Mouse (Mus musculus): ENCODE measurements around the gene Cdk8. TPM values are rescaled to one million over a fixed set of nuclear protein-coding genes. Genes with fewer than 3 reads are reported as not detected.

Cdk8 gene
- total RNA-seq, 2 experiments from 2014 or later: 43.0 to 78.1 TPM

DNA sequence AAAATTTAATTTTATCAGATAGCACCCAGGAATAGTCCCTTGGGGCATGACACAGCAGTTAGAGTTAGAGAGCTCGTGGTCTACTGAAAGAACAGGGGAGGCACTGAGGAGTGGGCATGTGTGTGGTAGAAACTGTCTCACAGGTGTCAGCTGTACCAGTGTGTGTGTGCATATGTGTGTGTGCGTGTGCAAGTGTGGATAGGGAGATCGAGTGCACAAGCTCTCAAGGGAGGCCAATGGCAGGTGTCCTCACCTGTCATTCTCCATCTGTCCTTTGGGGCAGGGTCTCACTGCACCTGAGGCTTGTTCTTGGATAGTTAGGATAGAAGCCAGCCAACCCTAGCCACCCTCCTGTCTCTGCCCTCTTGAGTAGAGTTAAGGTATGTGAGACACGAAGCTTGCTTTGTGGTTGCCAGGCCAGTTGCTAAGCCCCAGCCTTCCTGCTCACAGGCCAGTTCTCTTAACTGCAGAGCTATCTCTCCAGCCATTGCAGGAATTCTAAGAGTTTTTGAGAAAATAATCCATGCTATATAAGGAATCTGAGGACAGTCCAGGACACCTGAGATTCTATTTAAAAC lies 50.3 kb downstream of the Cdk8 start:
- DNase-seq: no peak

DNA sequence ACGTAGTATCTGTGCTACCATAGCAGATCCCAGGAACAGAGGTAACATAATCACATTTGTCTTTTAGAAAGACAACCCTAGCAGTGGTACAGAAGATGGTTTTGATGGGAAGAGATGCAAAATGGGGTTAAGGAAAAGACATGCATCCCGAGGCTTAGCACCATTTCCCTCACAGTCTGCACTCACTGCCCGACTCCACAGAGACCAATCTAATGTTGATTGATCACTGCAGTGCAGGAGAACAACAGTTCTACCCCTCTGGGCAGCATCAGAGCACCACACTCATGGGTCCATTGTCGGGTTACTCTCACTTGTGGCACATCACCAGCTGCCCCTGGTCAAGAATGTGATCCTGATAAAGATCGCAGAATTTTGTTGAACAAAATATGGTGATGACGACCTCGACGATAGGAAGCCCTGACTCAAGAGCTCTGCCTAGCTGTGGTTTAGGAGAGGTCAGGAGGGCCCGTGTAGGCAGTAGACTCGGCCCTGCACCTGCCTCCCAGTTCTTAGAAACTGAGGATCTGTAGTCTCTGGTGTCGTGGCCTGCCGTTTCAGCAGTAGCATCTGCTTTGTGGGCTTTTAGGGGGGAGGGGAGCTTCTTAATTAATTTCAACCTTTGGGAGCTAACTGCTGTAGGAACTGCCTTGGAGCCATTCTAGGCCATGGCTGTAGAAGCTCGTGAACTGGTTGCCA lies 51.0 kb downstream of the Cdk8 start:
- no peak for DNase-seq

DNA sequence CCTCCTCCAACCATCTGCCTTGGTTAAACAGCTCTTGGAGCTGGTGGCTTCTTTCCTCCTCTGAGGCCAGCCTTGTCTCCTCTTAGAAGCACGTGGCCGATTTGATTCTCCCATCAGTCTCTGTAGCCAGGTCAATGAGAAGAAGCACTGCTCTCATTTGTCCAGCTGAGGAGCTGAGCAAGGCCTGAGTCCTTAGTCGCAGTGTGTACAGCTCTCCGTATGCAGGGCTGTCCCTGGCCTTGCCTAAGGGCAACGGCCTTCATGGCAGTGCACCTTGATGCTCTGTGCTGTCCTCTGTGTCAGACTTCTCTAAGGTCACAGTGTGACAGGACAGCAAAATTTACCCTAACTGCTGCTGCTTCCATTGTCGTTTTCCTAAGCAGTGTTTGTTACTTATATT lies 52.9 kb downstream of the Cdk8 start:
- DNase-seq: peak; percentile 41 to 48

DNA sequence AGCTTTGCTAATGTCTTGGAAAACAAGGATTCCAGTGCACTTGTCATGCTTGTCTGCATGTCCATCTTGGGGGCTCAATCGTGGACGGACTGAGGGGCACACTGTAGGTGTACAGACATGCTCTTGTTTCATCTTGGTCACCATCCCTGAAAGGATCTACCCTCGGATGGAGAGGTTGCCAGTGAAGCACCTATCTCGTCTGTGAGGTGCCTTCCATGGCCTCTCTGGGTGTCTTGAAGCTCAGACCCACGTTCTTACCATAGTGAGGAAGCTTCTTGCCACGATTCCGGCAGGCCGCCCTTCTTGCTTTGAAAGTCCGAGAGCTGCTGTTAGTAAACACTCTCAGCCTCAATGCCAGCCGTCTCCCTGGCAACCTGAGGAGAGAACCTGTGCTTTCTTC lies 56.4 kb downstream of the Cdk8 start:
- no peak for DNase-seq

DNA sequence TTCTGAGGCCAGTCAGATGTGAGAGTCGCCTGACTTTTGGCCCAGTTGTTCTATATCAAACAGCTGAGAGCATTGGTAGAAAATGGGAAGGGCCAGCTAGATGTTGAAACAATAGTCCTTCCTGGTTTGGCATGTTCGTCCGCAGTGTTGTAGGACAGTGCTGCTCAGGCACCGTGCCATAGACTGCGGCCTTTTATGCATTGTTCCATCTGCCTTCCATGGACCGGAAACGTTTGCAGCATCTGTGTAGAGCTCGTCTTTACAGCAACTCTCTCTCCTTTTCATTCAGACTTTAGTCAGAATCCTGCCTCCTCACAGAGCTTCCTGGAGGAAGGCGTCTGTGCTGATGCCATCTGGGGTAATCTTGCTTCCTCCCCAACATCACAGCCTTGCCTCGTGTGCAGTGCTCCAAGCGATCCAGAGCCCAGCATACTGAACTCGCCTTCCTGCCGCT lies 57.0 kb downstream of the Cdk8 start:
- DNase-seq: no peak

DNA sequence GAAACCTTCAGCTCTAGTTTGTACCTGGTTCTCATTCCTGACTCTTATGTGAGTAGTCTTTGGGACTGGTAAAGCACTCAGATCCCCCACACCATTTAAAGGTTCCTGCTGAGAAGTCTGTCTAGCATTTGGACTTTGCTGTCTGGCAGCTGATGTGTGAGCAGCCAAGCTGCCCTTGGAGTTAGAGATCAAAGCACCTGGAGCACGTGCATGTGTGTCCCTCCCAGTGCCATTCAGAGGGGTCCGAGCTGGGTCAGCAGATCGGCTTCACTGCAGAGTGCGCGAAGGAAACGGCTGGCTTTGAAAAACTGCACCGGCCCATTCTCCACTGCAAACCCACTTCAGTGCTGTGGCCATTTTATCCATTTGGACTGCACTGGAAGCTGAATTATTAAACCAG lies 58.9 kb downstream of the Cdk8 start:
- DNase-seq: no peak

DNA sequence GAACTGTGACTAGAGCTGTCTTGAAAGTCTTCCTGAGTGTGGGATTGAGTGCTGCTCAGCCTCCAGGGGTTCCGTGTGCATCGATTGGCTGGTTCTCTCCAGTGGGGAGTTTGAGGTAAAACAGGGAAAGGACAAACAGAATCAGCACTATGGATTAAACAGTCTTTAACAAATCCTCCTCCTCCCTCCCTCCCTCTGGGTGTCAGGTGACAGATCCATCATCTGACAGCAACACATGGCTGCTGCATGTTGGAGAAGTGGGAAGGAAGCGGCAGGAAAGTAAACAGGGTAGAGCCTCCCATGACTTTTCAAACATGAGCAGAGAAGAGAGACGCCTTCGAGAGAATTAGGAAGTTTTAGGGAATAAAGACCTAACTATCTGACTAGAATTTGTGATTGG lies 59.4 kb downstream of the Cdk8 start:
- no peak for DNase-seq

DNA sequence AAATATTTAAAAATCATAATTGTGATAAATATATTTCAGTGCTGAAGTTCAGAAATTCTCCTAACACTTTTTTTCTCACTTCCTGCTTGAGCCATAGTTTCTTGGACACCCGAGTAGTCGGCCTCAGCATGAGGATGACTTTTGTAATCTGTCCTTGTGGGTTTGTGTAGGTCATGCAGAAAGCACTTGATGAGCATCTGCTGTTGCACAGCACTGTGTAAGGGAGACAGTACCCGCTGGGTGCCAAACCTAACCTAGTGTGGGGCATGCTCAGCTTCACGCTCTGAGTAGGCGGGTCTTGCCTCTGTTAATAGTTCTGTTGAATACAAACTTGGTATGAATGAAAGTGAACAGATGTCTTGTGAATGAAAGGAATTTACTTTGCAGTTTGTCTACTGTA lies 60.5 kb downstream of the Cdk8 start:
- DNase-seq: peak in 1 of 2 experiments; percentile 34

DNA sequence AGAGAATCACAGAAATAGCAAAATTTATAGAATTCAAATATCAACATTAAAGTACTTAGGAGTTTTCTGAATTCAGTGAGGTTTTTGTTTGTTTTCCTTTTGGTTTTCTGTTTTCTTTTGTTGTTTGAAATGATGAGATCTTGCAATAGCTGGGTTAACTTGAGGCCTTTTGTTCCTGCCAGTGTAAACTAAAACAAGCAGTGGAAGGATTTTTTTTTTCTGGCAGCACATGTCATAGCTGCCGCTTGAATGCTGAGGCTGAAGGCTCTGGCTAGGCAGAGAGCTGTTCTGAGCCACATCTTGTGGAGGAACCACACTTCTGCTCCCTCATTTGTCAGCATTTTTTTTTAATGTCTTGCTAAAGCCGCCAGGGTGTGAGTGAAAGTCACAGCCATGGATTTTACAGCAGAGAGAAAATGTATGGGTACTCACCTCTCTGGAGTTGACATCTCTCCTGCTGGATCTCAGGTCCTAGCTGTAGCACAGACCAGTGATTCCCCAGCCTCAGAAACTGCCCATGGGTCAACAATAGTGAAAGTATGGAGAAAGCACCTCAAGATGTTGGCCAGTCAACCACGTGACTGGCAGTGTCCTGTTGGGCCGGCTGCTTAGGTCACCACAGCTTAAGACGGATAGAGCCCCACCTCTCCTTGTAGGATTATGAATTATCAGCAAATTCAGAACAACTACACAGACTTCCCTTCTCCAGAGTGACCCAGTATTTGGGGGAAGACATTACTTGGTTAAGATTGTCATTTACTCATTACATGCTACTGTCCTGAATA lies 62.1 kb downstream of the Cdk8 start:
- no peak for DNase-seq

DNA sequence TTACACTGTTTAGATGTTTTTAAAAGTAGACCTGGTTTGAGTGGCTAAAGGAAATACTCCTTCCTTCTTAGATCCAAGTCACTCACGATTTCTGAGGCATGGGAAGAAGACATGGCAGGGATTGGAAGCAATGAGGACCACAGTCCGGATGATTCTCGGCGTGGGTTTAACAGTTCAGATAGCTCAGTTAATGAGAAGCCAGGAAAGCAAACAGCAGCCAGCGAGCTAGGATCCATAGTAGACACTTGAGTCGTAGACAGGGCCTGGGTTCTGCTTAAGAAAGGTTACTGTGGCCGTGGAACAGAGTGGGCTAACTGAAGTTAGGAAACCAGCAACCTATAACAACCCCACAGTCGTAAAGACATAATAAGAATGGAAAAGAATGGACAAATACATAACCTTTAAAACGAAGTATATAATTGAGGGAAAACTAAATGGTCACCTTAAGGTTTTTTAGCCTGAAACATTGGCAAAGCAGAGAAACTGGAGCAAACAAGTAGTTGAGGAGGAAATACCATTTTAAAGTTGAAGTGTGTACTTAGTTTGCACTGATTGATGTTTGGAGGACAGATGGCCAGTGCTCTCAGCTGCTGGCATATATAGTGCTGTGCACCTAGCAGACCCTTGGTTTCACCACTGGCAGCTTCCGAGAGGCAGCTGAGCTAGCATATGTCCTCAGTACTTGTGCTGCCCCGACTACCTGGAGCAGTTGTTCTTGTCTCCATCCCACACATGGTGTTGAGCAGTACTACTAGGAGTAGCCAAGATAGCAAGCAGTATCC lies 63.1 kb downstream of the Cdk8 start:
- DNase-seq: no peak

DNA sequence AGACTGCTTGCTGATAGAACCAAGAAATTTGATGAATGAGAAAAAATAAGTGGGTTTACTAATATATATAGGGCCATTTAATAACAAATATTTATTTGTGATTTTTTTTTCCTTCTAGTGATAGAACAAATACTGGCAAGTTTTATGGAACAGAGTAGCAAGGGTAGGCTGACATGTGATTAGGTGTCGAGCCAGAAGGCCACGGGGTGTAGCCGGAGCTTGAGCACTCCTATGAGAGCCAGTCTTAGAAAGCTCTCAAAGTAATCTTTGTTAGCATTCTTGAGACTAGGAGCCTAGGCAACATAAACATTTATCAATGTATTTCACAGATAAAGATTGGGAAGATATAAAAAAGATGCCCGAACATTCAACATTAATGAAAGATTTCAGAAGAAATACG lies 63.8 kb downstream of the Cdk8 start:
- no peak for DNase-seq

DNA sequence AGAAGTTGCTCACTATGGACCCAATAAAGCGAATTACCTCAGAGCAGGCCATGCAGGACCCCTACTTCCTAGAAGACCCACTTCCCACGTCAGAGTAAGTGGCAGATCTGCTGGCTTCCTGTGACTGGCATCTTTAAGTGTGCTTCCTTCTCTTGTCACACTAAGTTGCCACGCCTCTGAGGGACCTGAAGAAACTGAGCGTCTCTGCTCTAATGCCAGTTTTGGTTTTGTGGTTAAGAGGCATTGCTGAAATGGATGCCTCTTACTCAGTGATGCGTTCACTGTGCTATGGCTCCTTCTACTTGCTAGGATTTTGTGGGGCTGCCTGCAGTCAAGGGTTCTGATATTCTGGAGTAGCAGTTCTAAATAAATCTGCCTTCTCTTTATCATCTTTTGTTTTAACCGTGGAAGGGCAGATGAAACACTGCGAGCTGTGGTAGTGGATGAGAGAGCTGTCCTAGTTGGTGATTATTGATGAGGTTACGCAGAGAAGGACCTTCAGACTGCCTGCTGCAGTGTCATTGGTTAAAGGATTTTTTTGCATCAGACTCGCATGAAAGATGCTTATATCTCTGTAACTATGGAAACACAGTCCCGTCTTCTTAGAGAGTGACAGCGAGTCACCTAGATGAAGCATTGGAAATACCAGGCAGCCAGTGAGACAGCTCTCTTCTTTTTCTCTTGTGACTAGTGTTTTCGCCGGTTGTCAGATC lies 67.9 kb downstream of the Cdk8 start:
- DNase-seq: no peak

DNA sequence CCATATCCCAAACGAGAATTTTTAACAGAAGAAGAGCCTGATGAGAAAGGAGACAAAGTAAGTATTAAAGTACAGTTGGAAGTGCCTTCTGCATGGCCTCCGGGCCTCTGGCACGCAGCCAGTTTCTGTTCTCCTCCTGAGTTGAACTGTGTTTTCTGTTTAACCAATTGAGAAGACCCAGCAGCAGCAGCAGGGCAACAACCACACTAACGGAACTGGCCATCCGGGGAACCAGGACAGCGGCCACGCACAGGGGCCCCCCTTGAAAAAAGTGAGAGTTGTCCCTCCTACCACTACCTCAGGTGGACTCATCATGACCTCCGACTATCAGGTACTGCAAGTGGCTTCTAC lies 68.5 kb downstream of the Cdk8 start:
- DNase-seq: peak; percentile 54 to 72

DNA sequence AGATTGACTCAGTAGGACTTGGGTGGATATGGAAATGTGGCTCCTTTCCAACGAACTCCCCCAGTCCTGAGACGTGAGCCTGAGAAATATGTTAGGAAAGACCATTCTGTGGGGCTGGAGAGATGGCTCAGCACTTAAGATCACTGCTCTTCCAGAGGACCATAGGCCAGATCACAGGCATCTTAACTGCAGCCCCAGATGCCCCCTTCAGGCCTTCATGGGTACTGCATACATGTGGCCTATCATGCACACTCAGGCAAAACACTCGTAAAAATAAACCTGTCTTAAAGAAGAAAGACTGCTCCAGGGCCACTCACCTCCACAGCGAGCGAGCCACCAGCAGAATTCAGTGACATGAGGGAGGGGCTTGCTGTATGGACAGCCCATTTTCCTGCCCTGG lies 72.4 kb downstream of the Cdk8 start:
- peak; percentile 77 to 82 for DNase-seq

DNA sequence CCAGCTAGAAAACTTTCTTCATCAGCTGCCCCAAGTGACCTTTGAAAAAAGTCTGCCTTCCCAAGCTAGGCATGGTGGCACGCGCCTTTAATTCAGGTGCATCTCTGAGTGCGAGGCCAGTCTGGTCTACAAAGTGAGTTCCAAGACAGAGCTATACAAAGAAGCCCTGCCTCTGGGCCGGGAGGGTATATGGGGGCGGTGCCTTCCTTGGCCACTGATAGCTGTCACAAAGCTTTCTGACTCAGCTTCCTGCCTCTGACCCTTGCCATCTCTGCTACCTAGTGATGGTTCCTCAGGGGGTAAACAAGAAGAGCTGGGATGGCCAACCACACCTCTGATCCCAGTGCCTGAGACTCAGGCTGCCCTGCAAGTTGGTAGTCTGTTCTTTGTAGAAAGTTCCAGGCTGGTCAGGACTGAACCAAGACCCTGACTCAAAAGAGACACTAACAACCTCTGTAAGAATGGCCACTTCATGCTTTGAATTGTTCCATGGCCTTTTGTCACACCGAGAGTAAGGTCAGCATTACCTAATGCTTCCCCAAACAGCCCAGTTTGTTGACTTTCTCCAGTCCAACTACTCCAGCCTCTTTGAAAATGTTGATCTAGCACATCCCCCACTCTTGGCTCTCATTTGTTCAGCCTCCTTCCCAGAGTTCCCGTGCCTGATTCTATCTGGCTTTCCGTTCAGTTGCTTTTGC lies 76.2 kb downstream of the Cdk8 start:
- peak in 1 of 2 experiments; percentile 24 for DNase-seq

DNA sequence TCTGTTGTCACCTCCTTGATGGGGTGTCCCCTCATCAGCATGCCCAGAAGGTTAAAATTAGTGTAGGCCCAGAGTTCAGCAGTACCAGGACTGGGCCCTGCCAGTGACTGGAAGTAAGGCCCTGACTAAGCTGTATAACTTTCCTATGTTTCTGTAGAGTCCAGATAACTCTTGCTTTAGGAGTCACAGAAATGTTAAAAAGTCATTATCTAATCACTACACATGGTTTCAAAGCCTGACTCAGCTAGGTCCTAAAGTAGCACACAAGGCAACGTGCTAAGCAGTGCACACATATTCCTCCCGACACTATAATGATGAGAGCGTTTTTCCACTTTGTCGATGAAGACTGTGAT lies 76.7 kb downstream of the Cdk8 start:
- no peak for DNase-seq

DNA sequence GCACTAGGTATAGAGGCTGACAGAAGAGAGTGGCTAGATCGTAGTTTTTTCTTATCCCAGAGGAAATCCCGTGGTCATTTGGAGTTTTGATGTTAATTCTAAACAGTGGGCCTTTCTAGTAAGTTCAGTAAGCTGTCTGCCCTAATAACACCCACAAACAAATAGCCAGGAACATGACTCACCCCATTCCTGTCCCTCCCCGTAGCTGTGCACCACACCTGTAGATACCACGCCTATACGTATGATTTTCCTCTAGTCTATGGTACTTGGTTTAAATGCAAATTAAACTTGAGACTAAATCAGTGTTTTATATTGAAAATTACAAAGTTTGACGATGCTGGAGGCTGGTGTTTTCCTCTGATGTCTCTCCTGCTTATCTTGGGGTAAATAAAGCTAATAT lies 83.5 kb downstream of the Cdk8 start:
- no peak for DNase-seq

DNA sequence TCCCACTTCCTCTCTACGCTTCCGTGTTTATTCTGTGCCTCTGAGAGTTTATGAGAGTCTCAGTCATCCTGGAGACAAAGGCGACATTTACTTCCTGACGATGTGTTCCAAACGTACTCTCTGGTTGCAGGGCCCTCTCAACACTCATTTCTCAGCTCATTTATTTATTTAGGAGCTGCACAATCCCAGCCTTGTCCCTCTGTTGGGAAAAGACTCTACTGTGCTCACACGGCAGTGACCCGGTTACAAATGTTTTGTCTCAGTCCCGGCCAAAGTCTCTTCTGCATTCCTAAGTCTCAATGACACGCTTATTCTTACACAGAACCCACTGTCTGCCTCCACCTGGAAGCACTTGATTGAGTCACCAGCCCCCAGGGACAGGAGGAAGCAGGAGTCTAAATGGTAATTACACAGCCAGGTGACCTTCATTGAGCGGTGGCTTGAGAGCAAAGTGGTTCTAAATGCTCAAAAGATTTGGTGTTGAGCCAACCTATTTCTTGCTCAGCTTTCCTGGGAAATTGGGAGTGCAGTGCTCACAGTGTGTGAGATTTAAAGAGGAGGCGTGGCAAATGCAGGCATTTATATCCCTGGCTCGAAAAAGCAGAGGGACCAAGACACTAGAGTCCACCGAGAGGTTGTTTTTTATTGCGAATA lies 84.4 kb downstream of the Cdk8 start:
- DNase-seq: no peak

DNA sequence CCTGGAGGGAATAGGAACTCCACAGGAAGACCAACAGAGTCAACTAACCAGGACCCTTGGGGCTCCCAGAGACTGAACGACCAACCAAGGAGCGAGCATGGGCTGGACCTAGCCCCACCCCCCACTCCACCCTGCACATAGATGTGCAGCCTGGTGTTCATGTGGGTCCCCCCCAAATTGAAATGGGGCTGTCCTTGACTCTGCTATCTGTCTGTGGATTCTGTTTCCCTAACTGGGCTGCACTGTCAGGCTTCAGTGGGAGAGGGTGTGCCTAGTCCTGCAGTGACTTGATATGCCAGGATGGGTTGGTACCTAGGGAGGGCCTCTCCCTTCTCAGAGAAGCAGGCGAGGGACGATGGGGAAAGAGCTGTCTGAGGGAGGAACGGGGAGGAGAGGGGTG lies 85.3 kb downstream of the Cdk8 start:
- DNase-seq: no peak

DNA sequence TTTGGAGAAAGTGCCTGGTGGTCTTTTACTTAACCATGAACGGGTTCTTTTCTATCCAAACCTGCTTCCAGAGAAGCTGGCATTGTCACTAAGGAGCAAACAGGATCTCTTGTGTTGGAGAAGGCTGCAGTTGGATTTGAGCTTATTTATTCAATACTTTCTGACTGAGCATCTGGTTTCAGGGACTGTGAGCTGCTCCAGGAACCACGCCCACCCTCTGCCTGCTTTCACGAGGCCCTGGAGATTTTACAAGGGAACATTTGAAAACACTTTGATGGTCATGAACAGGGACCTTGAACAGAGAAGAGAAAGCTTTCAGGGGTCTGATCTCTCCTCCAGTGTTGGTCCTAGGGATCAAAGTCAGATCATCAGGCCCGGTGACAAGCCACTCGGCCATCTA lies 87.0 kb downstream of the Cdk8 start:
- no peak for DNase-seq

DNA sequence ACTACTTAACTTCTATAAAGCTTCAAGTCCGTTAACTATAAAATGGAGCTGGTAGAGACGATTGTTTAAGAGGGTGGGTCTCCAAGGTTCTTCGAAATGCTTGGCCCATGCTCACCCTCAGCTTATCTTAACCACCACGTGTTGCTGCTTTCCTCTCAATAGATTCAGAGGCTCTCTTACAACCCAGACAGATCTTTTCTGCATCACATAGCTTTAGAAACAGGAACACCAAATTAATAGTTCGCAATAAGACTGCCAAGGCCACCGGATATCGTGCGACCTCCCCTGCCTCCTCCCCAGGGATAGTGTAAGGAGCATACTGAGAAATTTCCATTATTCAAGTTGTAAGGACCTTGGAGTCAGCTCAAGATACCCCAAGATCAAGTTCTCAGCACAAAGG lies 87.4 kb downstream of the Cdk8 start:
- no peak for DNase-seq

Data from adrenal gland, postnatal 36 days (tissue).